Mouse (Mus musculus): ENCODE measurements around the gene Slc52a3. TPM values are rescaled to one million over a fixed set of nuclear protein-coding genes. Genes with fewer than 3 reads are reported as not detected.

The Slc52a3 gene
- polyA plus RNA-seq, 2 experiments: 2.7 to 3.6 TPM

DNA sequence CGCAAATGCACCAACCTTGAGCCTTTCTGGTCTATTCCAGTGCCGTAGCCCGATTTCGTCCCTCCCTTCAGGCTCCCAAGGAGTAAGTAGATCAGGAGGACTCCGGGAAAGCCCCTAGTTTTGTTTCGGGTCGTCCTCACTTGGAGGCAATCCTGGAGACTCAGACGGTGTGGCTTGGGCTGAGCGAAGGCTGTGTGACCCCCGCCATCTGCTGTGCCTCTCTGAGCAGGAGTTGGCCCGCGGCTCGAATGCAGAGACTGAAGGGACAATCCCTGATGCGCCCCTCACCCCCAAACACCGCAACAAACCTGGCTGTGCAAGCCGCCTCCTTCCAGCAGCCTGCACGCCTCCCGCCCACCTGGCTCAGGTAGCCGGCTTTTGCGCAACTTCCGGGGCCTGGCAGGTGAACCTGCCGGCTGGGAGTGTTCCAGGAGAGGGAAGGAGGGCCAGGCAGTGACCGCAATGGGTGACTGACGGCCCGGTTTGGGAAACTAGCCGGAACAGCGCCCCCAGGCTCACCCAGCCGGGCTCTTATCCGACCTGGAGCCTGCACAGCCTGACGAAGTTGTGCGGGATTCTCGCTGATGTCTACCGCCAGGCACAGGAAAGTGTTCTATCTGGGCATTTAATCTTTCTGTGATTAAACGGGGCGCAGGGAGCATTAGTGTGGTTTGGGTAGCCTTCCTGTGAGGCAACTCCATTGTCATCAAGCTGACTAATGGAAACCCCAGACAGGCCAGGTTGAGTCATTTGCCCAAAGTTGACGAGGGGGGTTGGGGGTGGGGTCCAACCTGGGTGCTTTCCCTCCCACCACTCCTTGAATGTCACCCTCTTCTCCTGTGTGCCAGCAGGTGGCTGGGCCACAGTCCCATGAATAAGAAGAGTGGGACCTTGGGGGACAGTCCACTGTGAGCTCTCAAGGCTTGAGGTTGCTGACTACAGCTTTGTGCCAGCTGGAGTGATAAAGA is 22.4 kb upstream of the Slc52a3 start:
- peaks cover 37% of the 10 kb centered on the region for H3K4me1 ChIP-seq (ENCODE audit: control insufficient read depth, insufficient read depth, low read length)
- H3K36me3 ChIP-seq (ENCODE audit: control insufficient read depth, insufficient read depth, low read length): peaks cover 14% of the 10 kb centered on the region
- H3K4me3 ChIP-seq (replicated peaks; ENCODE audit: low read length): peak overlapping the region; percentile 6
- ATAC-seq (ENCODE audit: low FRiP score, low read depth) (no peak), DNase-seq (ENCODE audit: low spot score) (no peak)
- peaks cover 10% of the 10 kb centered on the region; the same call in 1 of the 2 replicates for H3K27me3 ChIP-seq (ENCODE audit: control insufficient read depth, insufficient read depth, low read length)
- no peak overlapping the region for H3K27ac ChIP-seq (replicated peaks; ENCODE audit: low read depth, low read length)
- H3K4me2 ChIP-seq (replicated peaks; ENCODE audit: low read depth, low read length, severe bottlenecking): peak overlapping the region; percentile 38
- H3K9me3 ChIP-seq (ENCODE audit: control insufficient read depth, low read length): no peaks in the 10 kb centered on the region
- 16% methylated on average over 35 of the region's 36 CpGs for WGBS
- no peak overlapping the region for H3K9ac ChIP-seq (ENCODE audit: low read depth, low read length, severe bottlenecking)
- no peak for TF ChIP-seq POLR2A (IDR thresholded peaks at IDR 0.05; ENCODE audit: borderline replicate concordance, extremely low read depth, insufficient read depth, insufficient read length)

DNA sequence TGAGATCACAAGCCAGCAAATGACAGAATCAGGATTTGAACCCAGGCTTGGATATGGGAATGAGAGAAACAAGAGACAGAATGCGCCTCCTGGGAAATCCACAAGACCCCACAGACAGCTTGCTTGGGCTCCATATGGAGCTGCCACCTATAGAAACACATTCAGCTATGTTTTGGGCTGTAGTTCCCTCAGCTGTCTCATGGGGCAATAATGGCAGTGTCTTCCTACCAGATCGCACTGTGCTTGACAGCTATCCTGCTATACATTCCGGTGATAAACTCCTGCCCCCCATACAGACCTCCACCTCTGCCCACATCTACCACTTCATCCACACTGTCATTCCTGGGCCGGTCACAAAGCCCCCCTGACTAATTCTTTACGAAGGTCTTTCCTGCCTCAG is 21.0 kb upstream of the Slc52a3 start:
- no peak overlapping the region for H3K27ac ChIP-seq (replicated peaks; ENCODE audit: low read depth, low read length)
- no peak for TF ChIP-seq POLR2A (IDR thresholded peaks at IDR 0.05; ENCODE audit: borderline replicate concordance, extremely low read depth, insufficient read depth, insufficient read length)
- H3K4me3 ChIP-seq (replicated peaks; ENCODE audit: low read length): no peak overlapping the region
- peaks cover 10% of the 10 kb centered on the region; the same call in 1 of the 2 replicates for H3K27me3 ChIP-seq (ENCODE audit: control insufficient read depth, insufficient read depth, low read length)
- DNase-seq (ENCODE audit: low spot score) (no peak), ATAC-seq (ENCODE audit: low FRiP score, low read depth) (no peak)
- peaks cover 38% of the 10 kb centered on the region for H3K4me1 ChIP-seq (ENCODE audit: control insufficient read depth, insufficient read depth, low read length)
- no peaks in the 10 kb centered on the region for H3K9me3 ChIP-seq (ENCODE audit: control insufficient read depth, low read length)
- H3K36me3 ChIP-seq (ENCODE audit: control insufficient read depth, insufficient read depth, low read length): no peaks in the 10 kb centered on the region
- H3K9ac ChIP-seq (ENCODE audit: low read depth, low read length, severe bottlenecking): no peak overlapping the region
- H3K4me2 ChIP-seq (replicated peaks; ENCODE audit: low read depth, low read length, severe bottlenecking): no peak overlapping the region
- 88% methylated on average over 5 of the region's 5 CpGs for WGBS

DNA sequence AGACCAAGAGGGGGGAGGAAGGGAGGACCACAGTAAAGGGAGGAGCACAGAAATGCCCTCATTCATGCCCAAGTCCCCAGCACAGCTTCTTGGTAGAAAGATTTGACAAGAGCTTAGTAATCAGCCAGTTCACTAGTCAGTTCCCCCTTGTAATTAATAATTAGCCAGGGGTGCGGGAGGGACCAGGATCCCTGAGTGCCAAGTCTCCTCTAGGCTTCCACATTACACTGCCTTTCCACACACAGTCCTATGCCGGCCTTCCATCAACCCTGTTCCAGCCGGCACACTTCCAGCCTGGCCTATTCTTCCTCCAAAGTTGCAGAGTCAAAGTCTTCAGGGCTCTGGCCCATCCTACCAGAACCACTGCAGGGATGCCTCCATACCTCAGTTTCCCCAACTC is 20.2 kb upstream of the Slc52a3 start:
- no peak for DNase-seq (ENCODE audit: low spot score)
- Histone ChIP-seq H3K4me3 (replicated peaks; ENCODE audit: low read length) (no peak overlapping the region), H3K27me3 (ENCODE audit: control insufficient read depth, insufficient read depth, low read length) (peaks cover 10% of the 10 kb centered on the region; the same call in 1 of the 2 replicates), H3K36me3 (ENCODE audit: control insufficient read depth, insufficient read depth, low read length) (no peaks in the 10 kb centered on the region), H3K9ac (ENCODE audit: low read depth, low read length, severe bottlenecking) (no peak overlapping the region), H3K4me1 (ENCODE audit: control insufficient read depth, insufficient read depth, low read length) (peaks cover 30% of the 10 kb centered on the region), H3K27ac (replicated peaks; ENCODE audit: low read depth, low read length) (no peak overlapping the region), H3K4me2 (replicated peaks; ENCODE audit: low read depth, low read length, severe bottlenecking) (no peak overlapping the region), H3K9me3 (ENCODE audit: control insufficient read depth, low read length) (no peaks in the 10 kb centered on the region)
- no peak for TF ChIP-seq POLR2A (IDR thresholded peaks at IDR 0.05; ENCODE audit: borderline replicate concordance, extremely low read depth, insufficient read depth, insufficient read length)
- no peak for ATAC-seq (ENCODE audit: low FRiP score, low read depth)
- 91% methylated on average over 3 of the region's 3 CpGs for WGBS

DNA sequence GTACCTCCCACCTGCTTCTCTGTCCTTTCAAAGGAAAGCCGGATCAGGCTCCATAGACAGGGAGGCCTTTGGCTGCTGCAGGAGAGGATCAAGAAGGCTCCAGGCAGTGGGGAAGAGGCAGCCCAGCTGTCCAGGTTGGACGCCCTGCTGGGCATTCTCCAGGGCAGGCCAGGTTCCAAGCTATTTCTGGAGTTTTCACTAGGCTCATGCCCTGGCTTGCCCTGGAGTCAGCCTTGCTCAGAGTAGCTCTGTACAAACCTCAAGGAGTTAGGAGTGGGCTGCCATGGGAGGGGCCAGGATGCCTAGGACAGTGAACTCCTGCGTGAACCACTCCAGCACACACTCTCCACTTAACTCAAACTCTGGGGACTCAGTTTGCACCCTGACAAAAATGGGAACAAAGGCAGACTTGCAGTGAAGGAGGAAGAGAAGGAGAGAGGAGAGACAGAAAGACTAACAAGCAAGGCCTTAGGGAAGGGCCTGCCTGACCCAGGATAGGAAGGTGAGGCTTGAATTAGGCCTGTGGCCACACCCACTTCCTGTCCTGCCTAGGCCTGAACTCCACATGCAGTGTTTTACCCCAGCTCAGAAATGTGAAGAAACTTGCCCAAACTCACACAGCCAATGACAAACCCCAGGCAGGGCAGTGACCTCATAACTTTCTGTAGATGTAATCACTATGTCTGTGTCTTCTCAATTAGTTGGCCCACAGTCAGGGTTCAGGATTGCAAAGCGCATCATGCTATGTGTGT is 18.4 kb upstream of the Slc52a3 start:
- DNase-seq (ENCODE audit: low spot score): no peak

DNA sequence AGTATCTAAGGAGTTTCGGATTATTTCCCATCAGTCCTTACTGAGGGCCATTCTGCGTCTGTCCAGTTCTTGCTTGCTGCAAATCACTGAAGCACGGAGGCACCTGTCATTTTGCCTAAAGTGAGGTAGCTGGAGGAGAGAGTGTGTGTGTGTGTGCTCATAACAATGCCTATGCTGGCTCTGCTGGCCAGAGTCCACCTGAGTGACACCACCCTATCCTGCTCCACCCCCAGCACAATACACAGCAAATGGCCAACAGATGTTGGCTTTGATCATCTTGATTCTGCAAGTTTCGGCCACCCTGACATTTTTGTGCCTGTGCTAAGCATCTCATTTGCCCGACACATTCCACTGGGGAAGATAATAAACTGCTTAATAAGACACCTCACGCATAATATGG is 17.8 kb upstream of the Slc52a3 start:
- H3K27ac ChIP-seq (replicated peaks; ENCODE audit: low read depth, low read length): no peak overlapping the region
- DNase-seq (ENCODE audit: low spot score) (no peak), ATAC-seq (ENCODE audit: low FRiP score, low read depth) (no peak)
- no peaks in the 10 kb centered on the region for H3K9me3 ChIP-seq (ENCODE audit: control insufficient read depth, low read length)
- no peak for TF ChIP-seq POLR2A (IDR thresholded peaks at IDR 0.05; ENCODE audit: borderline replicate concordance, extremely low read depth, insufficient read depth, insufficient read length)
- H3K9ac ChIP-seq (ENCODE audit: low read depth, low read length, severe bottlenecking): no peak overlapping the region
- peaks cover 10% of the 10 kb centered on the region; the same call in 1 of the 2 replicates for H3K27me3 ChIP-seq (ENCODE audit: control insufficient read depth, insufficient read depth, low read length)
- no peaks in the 10 kb centered on the region for H3K36me3 ChIP-seq (ENCODE audit: control insufficient read depth, insufficient read depth, low read length)
- H3K4me1 ChIP-seq (ENCODE audit: control insufficient read depth, insufficient read depth, low read length): peaks cover 24% of the 10 kb centered on the region
- 50% methylated on average over 6 of the region's 6 CpGs for WGBS
- peak overlapping the region; percentile 89; the same call in 1 of the 2 replicates for H3K4me2 ChIP-seq (replicated peaks; ENCODE audit: low read depth, low read length, severe bottlenecking)
- peak overlapping the region; percentile 74; the same call in 1 of the 2 replicates for H3K4me3 ChIP-seq (replicated peaks; ENCODE audit: low read length)

More for the DNA sequence above, 18.4 kb upstream of the Slc52a3 start:
- ATAC-seq (ENCODE audit: low FRiP score, low read depth): no peak
- TF ChIP-seq POLR2A (IDR thresholded peaks at IDR 0.05; ENCODE audit: borderline replicate concordance, extremely low read depth, insufficient read depth, insufficient read length): no peak
- H3K4me2 ChIP-seq (replicated peaks; ENCODE audit: low read depth, low read length, severe bottlenecking): no peak overlapping the region
- no peak overlapping the region for H3K27ac ChIP-seq (replicated peaks; ENCODE audit: low read depth, low read length)
- H3K9ac ChIP-seq (ENCODE audit: low read depth, low read length, severe bottlenecking): no peak overlapping the region
- peaks cover 26% of the 10 kb centered on the region for H3K4me1 ChIP-seq (ENCODE audit: control insufficient read depth, insufficient read depth, low read length)
- no peaks in the 10 kb centered on the region for H3K36me3 ChIP-seq (ENCODE audit: control insufficient read depth, insufficient read depth, low read length)
- no peaks in the 10 kb centered on the region for H3K9me3 ChIP-seq (ENCODE audit: control insufficient read depth, low read length)
- no peak overlapping the region for H3K4me3 ChIP-seq (replicated peaks; ENCODE audit: low read length)
- 74% methylated on average over 4 of the region's 4 CpGs for WGBS
- H3K27me3 ChIP-seq (ENCODE audit: control insufficient read depth, insufficient read depth, low read length): peaks cover 10% of the 10 kb centered on the region; the same call in 1 of the 2 replicates
